Mouse (Mus musculus): ENCODE results near the gene BC051142.
"Not testable (repeated sequence)": the region's sequence is repeated elsewhere in the genome, so short reads cannot be mapped to it uniquely, and the experiment has no call there.

Gene BC051142

DNA sequence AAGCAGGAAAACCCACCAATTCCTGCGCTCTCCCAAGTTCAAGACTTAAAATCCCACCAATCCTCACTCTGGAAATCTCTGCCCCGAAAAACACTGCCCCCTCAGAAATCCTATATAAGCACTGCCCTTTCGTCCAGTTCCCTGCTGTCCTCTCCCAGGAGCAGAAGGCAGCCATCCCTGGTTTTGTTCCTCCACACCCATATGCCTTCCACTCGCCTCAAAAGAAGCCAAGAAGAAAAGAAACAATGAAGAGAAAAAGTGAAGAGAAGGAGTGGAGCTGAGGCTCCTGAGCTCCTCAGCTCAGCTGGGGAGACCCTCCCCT is 735 bp downstream of the BC051142 start:
- no peak for DNase-seq

GRCm38 (mm10) chr17:34411117-34411516 is 12.5 kb downstream of the BC051142 start:
- peak; percentile 55 to 69 for DNase-seq

DNA sequence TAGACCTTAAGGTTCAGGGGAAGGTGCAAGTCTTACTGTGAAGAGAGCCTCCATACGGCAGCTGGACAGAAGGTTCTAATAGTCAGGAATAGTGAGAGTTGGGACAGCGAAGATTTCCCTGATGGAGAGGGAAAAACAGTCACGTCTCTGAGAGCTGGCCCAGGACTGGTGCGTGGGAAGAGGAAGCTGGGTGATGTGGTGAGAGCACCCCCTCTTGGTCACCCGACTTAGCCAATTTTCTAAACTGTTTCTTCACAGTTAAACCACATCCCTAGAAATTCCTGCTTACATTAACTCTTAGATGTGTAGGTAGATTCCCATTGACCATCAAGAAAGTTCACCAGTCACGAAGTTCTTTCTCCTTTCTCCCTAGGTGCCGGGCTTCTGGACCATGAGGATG is 21.4 kb downstream of the BC051142 start:
- no peak for DNase-seq

DNA sequence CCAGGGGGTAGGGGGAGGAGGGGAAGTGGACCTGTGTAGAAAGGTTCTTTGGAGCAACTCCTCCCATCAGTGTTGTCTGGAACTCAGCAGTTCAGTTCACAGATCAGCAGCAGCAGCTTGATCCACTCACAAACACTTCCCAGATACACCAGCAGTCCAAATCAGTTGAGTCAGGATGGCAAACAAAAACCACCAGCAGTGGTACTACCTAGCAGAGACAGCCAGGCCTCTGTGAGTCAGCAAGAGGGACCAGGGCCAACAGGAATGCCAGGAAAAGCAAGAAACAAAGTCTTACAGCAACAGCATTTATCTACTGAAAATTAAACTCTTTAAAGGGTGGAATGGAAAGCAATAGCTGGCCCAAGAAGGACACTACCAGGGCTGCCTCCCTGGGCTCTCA is 29.0 kb downstream of the BC051142 start:
- DNase-seq = no peak

DNA sequence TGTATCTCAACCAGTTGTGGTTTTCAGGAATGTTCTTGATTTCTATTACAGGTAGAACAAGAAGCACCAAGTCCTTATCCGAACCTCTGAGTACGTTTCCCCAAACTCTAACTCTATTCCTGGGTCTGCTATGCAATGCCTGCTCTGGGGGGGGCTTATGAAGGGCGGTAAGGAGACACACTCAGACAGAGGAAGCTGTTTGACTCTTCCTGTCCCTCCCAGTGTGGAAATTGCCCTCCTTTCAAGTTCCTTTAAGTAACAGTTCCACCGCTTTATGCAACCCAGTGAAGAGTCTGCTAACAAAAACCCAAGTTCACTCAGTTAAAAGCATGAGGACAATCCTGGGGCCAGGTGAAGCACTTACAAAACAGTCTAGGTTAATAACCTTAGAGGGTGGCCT is 38.5 kb downstream of the BC051142 start:
- no peak for DNase-seq

DNA sequence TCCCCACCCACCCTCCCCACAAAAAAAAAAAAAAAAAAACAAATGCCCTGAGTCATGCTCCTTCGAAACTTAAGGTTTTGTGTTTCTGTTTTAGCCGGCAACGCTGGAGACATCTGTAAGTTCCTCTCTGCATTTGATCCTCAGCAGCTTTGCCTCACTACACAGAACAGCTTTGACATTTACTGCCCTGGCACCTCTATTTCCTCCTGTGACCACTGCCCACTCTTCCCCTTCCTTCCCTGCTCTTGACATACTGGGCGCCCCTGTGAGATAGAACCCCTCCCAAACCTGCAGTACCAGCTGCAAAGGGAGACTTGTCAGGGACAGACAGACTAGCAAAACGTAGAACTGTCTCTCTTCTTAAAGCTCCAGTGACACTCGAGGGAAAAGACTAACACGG is 39.0 kb downstream of the BC051142 start:
- DNase-seq = no peak

- DNase-seq = no peak
Measured at GRCm38 (mm10) chr17:34438588-34438987, 40.0 kb downstream of the BC051142 start.

- DNase-seq = no peak
Measured at GRCm38 (mm10) chr17:34439795-34440194, 41.2 kb downstream of the BC051142 start.

DNA sequence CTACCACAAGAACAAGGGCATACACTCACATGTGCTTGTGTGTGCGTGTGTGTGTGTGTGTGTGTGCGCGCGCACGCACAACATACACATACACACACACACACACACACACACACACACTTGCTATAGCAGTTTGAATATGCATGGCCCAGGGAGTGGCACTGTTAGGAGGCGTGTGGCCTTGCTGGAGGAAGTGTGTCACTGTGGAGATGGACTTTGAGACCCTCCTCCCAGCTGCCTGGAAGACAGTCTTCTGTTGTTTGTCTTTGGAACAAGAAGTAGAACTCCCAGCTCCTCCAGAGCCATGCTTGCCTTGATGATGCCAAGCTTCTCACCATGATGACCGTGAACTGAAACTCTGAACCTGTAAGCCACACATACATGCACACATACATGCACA is 43.4 kb downstream of the BC051142 start:
- no peak for DNase-seq

GRCm38 (mm10) chr17:34448473-34449041 is 49.9 kb downstream of the BC051142 start:
- DNase-seq = no peak

DNA sequence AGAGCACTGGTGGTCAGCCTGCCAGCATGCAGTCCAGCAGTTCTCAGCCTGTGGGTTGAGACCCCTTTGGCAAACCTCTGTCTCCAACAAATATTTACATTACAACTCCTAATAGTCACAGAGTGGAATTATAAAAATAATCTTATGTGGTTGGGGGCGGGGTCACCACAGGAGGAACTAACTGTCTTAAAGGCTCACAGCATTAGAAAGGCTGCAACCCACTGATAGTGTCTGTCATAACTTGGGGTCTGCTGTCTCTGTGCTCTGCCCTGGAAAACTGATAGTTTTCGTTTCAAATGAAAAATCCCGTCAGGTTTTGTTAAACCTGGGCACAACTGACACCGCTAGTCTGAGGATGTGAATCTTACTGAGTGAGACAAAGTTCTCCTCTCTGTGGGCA is 59.0 kb downstream of the BC051142 start:
- DNase-seq = no peak

GRCm38 (mm10) chr17:34459255-34459654 is 60.6 kb downstream of the BC051142 start:
- DNase-seq = no peak

GRCm38 (mm10) chr17:34465906-34466305 is 67.3 kb downstream of the BC051142 start:
- not testable (repeated sequence) for DNase-seq

- DNase-seq = no peak
Measured at GRCm38 (mm10) chr17:34470491-34470890, 71.9 kb downstream of the BC051142 start.

- DNase-seq = no peak
Measured at GRCm38 (mm10) chr17:34475060-34475459, 76.4 kb downstream of the BC051142 start.

DNA sequence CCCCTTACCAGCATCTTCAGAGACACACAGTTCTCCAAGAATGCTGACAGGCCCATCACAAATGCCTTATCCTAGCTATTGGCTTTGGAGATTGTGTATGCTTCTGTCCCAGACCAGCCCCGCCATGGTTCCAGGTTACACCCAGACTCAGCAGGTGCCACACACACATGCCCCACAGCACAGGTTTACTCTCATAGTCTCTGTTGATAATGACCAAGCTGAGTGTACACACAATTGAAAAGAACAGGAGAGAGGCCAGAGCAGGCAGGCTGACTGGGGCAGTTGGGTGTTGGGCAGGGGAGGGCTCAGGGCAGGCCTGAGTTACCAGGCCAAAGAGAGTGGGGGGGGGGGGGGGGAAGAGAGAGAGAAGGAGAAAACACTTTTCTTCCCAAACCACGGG is 77.8 kb downstream of the BC051142 start:
- DNase-seq = no peak

GRCm38 (mm10) chr17:34477238-34478013 is 78.8 kb downstream of the BC051142 start, which contains the start of gene Btnl4:
TSS of gene Btnl4 (minus strand) at chr17:34477318.
- DNase-seq = not testable (repeated sequence)

GRCm38 (mm10) chr17:34492796-34493195 is 94.2 kb downstream of the BC051142 start:
- DNase-seq = no peak

GRCm38 (mm10) chr17:34495156-34495555 is 96.5 kb downstream of the BC051142 start:
- not testable (repeated sequence) for DNase-seq

GRCm38 (mm10) chr17:34496539-34496938 is 97.9 kb downstream of the BC051142 start:
- DNase-seq = no peak

DNA sequence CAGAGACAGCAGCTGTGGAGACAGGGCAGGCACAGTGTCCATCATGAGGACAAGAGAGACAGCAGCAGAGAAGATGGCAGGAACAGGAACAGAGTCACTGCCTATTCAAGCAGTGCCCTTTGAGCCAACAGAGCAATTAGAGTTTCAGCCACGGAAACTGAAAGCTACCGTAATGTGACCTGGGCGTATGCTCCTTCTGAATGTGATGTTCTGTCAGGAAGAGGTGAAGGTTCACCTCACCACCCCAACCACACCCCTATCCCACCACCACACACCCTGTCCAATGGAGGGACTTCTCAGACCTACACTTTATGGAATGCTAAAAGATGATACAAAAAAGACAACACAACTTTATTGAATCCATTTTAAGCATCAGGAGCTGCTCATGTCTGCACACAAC is 98.7 kb downstream of the BC051142 start:
- not testable (repeated sequence) for DNase-seq

GRCm38 (mm10) chr17:34497726-34498125 is 99.1 kb downstream of the BC051142 start:
- not testable (repeated sequence) for DNase-seq

GRCm38 (mm10) chr17:34507591-34507990 is 109.0 kb downstream of the BC051142 start:
- DNase-seq = no peak
